Mouse (Mus musculus): Measurements from ENCODE around the gene Dpp7.

DNA sequence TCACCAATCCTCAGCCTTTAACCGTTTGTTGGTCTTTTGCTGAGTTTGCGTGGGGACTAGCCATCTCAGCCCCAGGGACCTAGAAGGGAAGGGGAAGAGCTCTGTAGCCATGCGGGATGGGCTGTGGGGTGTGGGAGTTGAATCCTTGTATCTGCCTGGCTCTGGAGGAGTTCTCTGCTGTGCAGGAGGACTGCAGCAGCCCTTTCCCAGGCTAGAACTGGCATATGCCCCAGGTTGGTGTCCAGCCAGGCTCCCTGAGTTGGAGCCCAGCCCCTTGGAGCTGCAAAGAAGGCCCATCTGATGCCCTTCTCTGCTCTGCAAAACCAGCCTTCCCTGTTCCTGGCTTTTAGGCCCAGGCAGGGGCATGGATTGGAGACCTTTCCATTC lies 40.4 kb upstream of the Dpp7 start:
- TF ChIP-seq MAZ (IDR thresholded peaks at IDR 0.05; ENCODE audit: low read depth, low read length) (no peak), ZMIZ1 (IDR thresholded peaks at IDR 0.05; ENCODE audit: low read depth, low read length) (no peak)

Measured in CH12.LX (cell line).